Mouse (Mus musculus): Measurements from ENCODE around the gene Hs2st1.

GRCm38 (mm10) chr3:144539051-144539450 lies 30.9 kb downstream of the Hs2st1 start:
- TF ChIP-seq GABPA (IDR thresholded peaks at IDR 0.05; ENCODE audit: insufficient replicate concordance, low read depth, low read length) (no peak), MAX (IDR thresholded peaks at IDR 0.05; ENCODE audit: low read length) (no peak)

Data from CH12.LX (cell line).